Mouse (Mus musculus): ENCODE measurements around the gene Tm9sf4. TPM values are rescaled to one million over a fixed set of nuclear protein-coding genes. Genes with fewer than 3 reads are reported as not detected.

Tm9sf4 gene
- total and polyA plus RNA-seq, 2 experiments from 2014 or later: 35.7 to 38.2 TPM

DNA sequence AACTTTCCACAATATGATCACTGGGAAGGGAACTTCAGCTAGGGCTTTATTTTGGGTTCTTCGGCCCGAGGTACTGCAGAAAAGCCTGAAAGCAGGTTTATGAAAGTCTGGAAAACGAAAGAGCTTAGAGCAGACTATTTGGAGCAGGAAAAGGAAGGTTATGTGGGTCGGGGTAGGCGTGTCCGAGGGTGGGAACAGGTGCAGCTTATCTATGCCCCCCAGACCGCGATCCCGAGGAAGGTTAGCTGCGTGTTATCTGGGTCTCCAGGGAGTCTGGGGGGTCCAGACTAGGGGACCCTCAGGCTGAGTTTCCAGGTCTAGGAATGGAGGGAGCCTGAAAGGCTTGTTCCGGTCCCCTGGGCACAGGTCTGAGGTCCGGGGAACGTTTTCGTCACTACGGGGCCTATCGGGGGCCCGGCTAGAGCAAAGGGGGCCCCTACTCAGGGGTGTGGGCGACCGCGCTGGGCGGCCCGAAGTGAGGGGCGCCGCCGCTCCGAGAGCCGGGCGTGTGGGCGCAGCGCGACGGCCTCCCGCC, 79.7 kb downstream of the Tm9sf4 start:
- TF ChIP-seq EP300 (IDR thresholded peaks at IDR 0.05; ENCODE audit: low read depth) (no peak), CTCF (IDR thresholded peaks at IDR 0.05; ENCODE audit: low read depth) (no peak)
- Histone ChIP-seq H3K9ac (replicated peaks; ENCODE audit: low read depth, low read length) (peak overlapping the region; percentile 90), H3K36me3 (replicated peaks; ENCODE audit: control insufficient read depth, insufficient read depth, low read length) (peaks cover 12% of the 10 kb centered on the region), H3K27ac (ENCODE audit: low read depth) (peak overlapping the region; percentile 88), H3K9me3 (replicated peaks; ENCODE audit: control insufficient read depth, low read length) (no peaks in the 10 kb centered on the region), H3K4me3 (ENCODE audit: low read depth, low read length) (peak overlapping the region; percentile 80), H3K4me1 (ENCODE audit: control insufficient read depth, insufficient read depth) (peaks cover 26% of the 10 kb centered on the region), H3K27me3 (ENCODE audit: control insufficient read depth, insufficient read depth, low read length) (no peaks in the 10 kb centered on the region), H3K4me2 (ENCODE audit: low read depth, low read length) (peak overlapping the region; percentile 76)
- ATAC-seq (ENCODE audit: insufficient read depth, low read depth) (peak; percentile 49), DNase-seq (ENCODE audit: low spot score) (no peak)
- WGBS: 1% methylated on average over 27 of the region's 33 CpGs

GRCm38 (mm10) chr2:153241250-153242014, 80.3 kb downstream of the Tm9sf4 start, which contains the start of the genes Plagl2 and Pofut1:
Gene Plagl2, minus strand, starts transcription at chr2:153241426.
Gene Pofut1, plus strand, starts transcription at chr2:153241533.
- under 1% methylated on average over 56 of the region's 72 CpGs for WGBS
- Histone ChIP-seq H3K27me3 (ENCODE audit: control insufficient read depth, insufficient read depth, low read length) (no peaks in the 10 kb centered on the region), H3K4me3 (ENCODE audit: low read depth, low read length) (peak within 1 kb of the TSS; percentile 80), H3K9me3 (replicated peaks; ENCODE audit: control insufficient read depth, low read length) (no peaks in the 10 kb centered on the region), H3K36me3 (replicated peaks; ENCODE audit: control insufficient read depth, insufficient read depth, low read length) (peaks cover 15% of the 10 kb centered on the region; the same call in 1 of the 2 replicates), H3K9ac (replicated peaks; ENCODE audit: low read depth, low read length) (peak within 1 kb of the TSS; percentile 90), H3K27ac (ENCODE audit: low read depth) (peak within 1 kb of the TSS; percentile 88), H3K4me2 (ENCODE audit: low read depth, low read length) (peak within 1 kb of the TSS; percentile 76), H3K4me1 (ENCODE audit: control insufficient read depth, insufficient read depth) (peaks cover 26% of the 10 kb centered on the region)
- TF ChIP-seq CTCF (IDR thresholded peaks at IDR 0.05; ENCODE audit: low read depth): peak; percentile 4; the same call in 1 of the 2 replicates
- no peak for TF ChIP-seq EP300 (IDR thresholded peaks at IDR 0.05; ENCODE audit: low read depth)
- peak; percentile 95 for ATAC-seq (ENCODE audit: insufficient read depth, low read depth)
- peak; percentile 88 for DNase-seq (ENCODE audit: low spot score)

- H3K9me3 ChIP-seq (replicated peaks; ENCODE audit: control insufficient read depth, low read length): no peaks in the 10 kb centered on the region
- peak overlapping the region; percentile 90 for H3K9ac ChIP-seq (replicated peaks; ENCODE audit: low read depth, low read length)
- TF ChIP-seq EP300 (IDR thresholded peaks at IDR 0.05; ENCODE audit: low read depth) (no peak), CTCF (IDR thresholded peaks at IDR 0.05; ENCODE audit: low read depth) (no peak)
- H3K27me3 ChIP-seq (ENCODE audit: control insufficient read depth, insufficient read depth, low read length): no peaks in the 10 kb centered on the region
- peak overlapping the region; percentile 80 for H3K4me3 ChIP-seq (ENCODE audit: low read depth, low read length)
- 64% methylated on average over 6 of the region's 6 CpGs for WGBS
- peaks cover 15% of the 10 kb centered on the region; the same call in 1 of the 2 replicates for H3K36me3 ChIP-seq (replicated peaks; ENCODE audit: control insufficient read depth, insufficient read depth, low read length)
- H3K4me2 ChIP-seq (ENCODE audit: low read depth, low read length): peak overlapping the region; percentile 76
- H3K27ac ChIP-seq (ENCODE audit: low read depth): no peak overlapping the region
- peaks cover 26% of the 10 kb centered on the region for H3K4me1 ChIP-seq (ENCODE audit: control insufficient read depth, insufficient read depth)
- ATAC-seq (ENCODE audit: insufficient read depth, low read depth) (no peak), DNase-seq (ENCODE audit: low spot score) (no peak)
Measured at GRCm38 (mm10) chr2:153242156-153242555, 81.1 kb downstream of the Tm9sf4 start.

- DNase-seq (ENCODE audit: low spot score): no peak
- Histone ChIP-seq H3K27ac (ENCODE audit: low read depth) (no peak overlapping the region; the same call in 1 of the 2 replicates), H3K27me3 (ENCODE audit: control insufficient read depth, insufficient read depth, low read length) (no peaks in the 10 kb centered on the region), H3K4me1 (ENCODE audit: control insufficient read depth, insufficient read depth) (no peaks in the 10 kb centered on the region), H3K4me2 (ENCODE audit: low read depth, low read length) (no peak overlapping the region), H3K36me3 (replicated peaks; ENCODE audit: control insufficient read depth, insufficient read depth, low read length) (peaks cover 42% of the 10 kb centered on the region), H3K4me3 (ENCODE audit: low read depth, low read length) (no peak overlapping the region), H3K9ac (replicated peaks; ENCODE audit: low read depth, low read length) (no peak overlapping the region), H3K9me3 (replicated peaks; ENCODE audit: control insufficient read depth, low read length) (no peaks in the 10 kb centered on the region)
- no peak for ATAC-seq (ENCODE audit: insufficient read depth, low read depth)
- WGBS: 76% methylated on average over 5 of the region's 5 CpGs
- TF ChIP-seq CTCF (IDR thresholded peaks at IDR 0.05; ENCODE audit: low read depth) (no peak), EP300 (IDR thresholded peaks at IDR 0.05; ENCODE audit: low read depth) (no peak)
Measured at GRCm38 (mm10) chr2:153249751-153250150, 88.6 kb downstream of the Tm9sf4 start.

- no peak for DNase-seq (ENCODE audit: low spot score)
- 89% methylated on average over 2 of the region's 2 CpGs for WGBS
- Histone ChIP-seq H3K27me3 (ENCODE audit: control insufficient read depth, insufficient read depth, low read length) (no peaks in the 10 kb centered on the region), H3K4me3 (ENCODE audit: low read depth, low read length) (no peak overlapping the region), H3K36me3 (replicated peaks; ENCODE audit: control insufficient read depth, insufficient read depth, low read length) (peaks cover 12% of the 10 kb centered on the region), H3K9me3 (replicated peaks; ENCODE audit: control insufficient read depth, low read length) (no peaks in the 10 kb centered on the region), H3K4me1 (ENCODE audit: control insufficient read depth, insufficient read depth) (no peaks in the 10 kb centered on the region), H3K4me2 (ENCODE audit: low read depth, low read length) (no peak overlapping the region), H3K9ac (replicated peaks; ENCODE audit: low read depth, low read length) (no peak overlapping the region), H3K27ac (ENCODE audit: low read depth) (no peak overlapping the region)
- TF ChIP-seq CTCF (IDR thresholded peaks at IDR 0.05; ENCODE audit: low read depth): no peak
- no peak for TF ChIP-seq EP300 (IDR thresholded peaks at IDR 0.05; ENCODE audit: low read depth)
- ATAC-seq (ENCODE audit: insufficient read depth, low read depth): no peak
Measured at GRCm38 (mm10) chr2:153256604-153257003, 95.5 kb downstream of the Tm9sf4 start.

Measured in heart, postnatal 0 days (tissue).